Mouse (Mus musculus): Measurements from ENCODE around the gene Slc2a3. TPM values are rescaled to one million over a fixed set of nuclear protein-coding genes. Genes with fewer than 3 reads are reported as not detected.
"Not testable (repeated sequence)": the region's sequence is repeated elsewhere in the genome, so short reads cannot be mapped to it uniquely, and the experiment has no call there.

Gene Slc2a3
- total RNA-seq, 2 experiments from 2014 or later: 4.7 to 8.8 TPM

GRCm38 (mm10) chr6:122718224-122718623 lies 83.2 kb downstream of the Slc2a3 start:
- not testable (repeated sequence) for ATAC-seq (replicated peaks; ENCODE audit: poor library complexity, severe bottlenecking)

- no peak for ATAC-seq (replicated peaks; ENCODE audit: poor library complexity, severe bottlenecking)
Observed at GRCm38 (mm10) chr6:122715886-122716285, 85.6 kb downstream of the Slc2a3 start.

GRCm38 (mm10) chr6:122714707-122715365 lies 86.6 kb downstream of the Slc2a3 start:
- ATAC-seq (replicated peaks; ENCODE audit: poor library complexity, severe bottlenecking): no peak

- ATAC-seq (replicated peaks; ENCODE audit: poor library complexity, severe bottlenecking): not testable (repeated sequence)
Observed at GRCm38 (mm10) chr6:122713116-122713515, 88.3 kb downstream of the Slc2a3 start.

- no peak for ATAC-seq (replicated peaks; ENCODE audit: poor library complexity, severe bottlenecking)
Observed at GRCm38 (mm10) chr6:122711455-122711854, 90.0 kb downstream of the Slc2a3 start.

GRCm38 (mm10) chr6:122708826-122709225 lies 92.6 kb downstream of the Slc2a3 start:
- no peak for ATAC-seq (replicated peaks; ENCODE audit: poor library complexity, severe bottlenecking)

- no peak for ATAC-seq (replicated peaks; ENCODE audit: poor library complexity, severe bottlenecking)
Observed at GRCm38 (mm10) chr6:122707036-122707800, 94.2 kb downstream of the Slc2a3 start, which contains the start of gene Nanog. Nanog (plus strand) TSS chr6:122707489.

- no peak for ATAC-seq (replicated peaks; ENCODE audit: poor library complexity, severe bottlenecking)
Observed at GRCm38 (mm10) chr6:122706337-122706840, 95.1 kb downstream of the Slc2a3 start.

- no peak for ATAC-seq (replicated peaks; ENCODE audit: poor library complexity, severe bottlenecking)
Observed at GRCm38 (mm10) chr6:122703706-122704105, 97.7 kb downstream of the Slc2a3 start.

- ATAC-seq (replicated peaks; ENCODE audit: poor library complexity, severe bottlenecking): no peak
Observed at GRCm38 (mm10) chr6:122703251-122703650, 98.2 kb downstream of the Slc2a3 start.

- ATAC-seq (replicated peaks; ENCODE audit: poor library complexity, severe bottlenecking): no peak
Observed at GRCm38 (mm10) chr6:122702480-122703124, 98.8 kb downstream of the Slc2a3 start.

- no peak for ATAC-seq (replicated peaks; ENCODE audit: poor library complexity, severe bottlenecking)
Observed at GRCm38 (mm10) chr6:122701816-122702215, 99.6 kb downstream of the Slc2a3 start.

GRCm38 (mm10) chr6:122699628-122700027 lies 101.8 kb downstream of the Slc2a3 start:
- not testable (repeated sequence) for ATAC-seq (replicated peaks; ENCODE audit: poor library complexity, severe bottlenecking)

GRCm38 (mm10) chr6:122695398-122695797 lies 106.0 kb downstream of the Slc2a3 start:
- ATAC-seq (replicated peaks; ENCODE audit: poor library complexity, severe bottlenecking): no peak

GRCm38 (mm10) chr6:122690082-122690481 lies 111.4 kb downstream of the Slc2a3 start:
- ATAC-seq (replicated peaks; ENCODE audit: poor library complexity, severe bottlenecking): no peak

- ATAC-seq (replicated peaks; ENCODE audit: poor library complexity, severe bottlenecking): no peak
Observed at GRCm38 (mm10) chr6:122689411-122690055, 111.9 kb downstream of the Slc2a3 start.

- ATAC-seq (replicated peaks; ENCODE audit: poor library complexity, severe bottlenecking): no peak
Observed at GRCm38 (mm10) chr6:122686709-122687108, 114.7 kb downstream of the Slc2a3 start.

- ATAC-seq (replicated peaks; ENCODE audit: poor library complexity, severe bottlenecking): no peak
Observed at GRCm38 (mm10) chr6:122682646-122683045, 118.8 kb downstream of the Slc2a3 start.

Data from granulocyte monocyte progenitor cell, adult 5-6 weeks (primary cell).